Mouse (Mus musculus) megakaryocyte, adult 5-6 weeks (primary cell): ENCODE measurements around the gene Hoxd10. TPM values are rescaled to one million over a fixed set of nuclear protein-coding genes. Genes with fewer than 3 reads are reported as not detected.

Source experiments
- ATAC-seq: 2 replicates; pipeline ENCODE4 v1.8.0; 2016; ENCODE audit warnings: mild to moderate bottlenecking, inconsistent platforms; ENCODE audit not compliant: poor library complexity, severe bottlenecking
- total RNA-seq, 2 experiments: library from RNA; stranded (forward) in 1 of 2; stranded (reverse) in 1 of 2; fragments of 153-499, 151-499 nt in 1 of 2; fragments of 221-1000, 200-1000 nt in 1 of 2; gene quantifications; 2 replicates each; pipeline versions ENCODE4 v1.2.3 to v1.2.4; 2015 to 2017

Gene Hoxd10
- total RNA-seq (2015) = not detected in 2 replicates
- not detected in 2 replicates for total RNA-seq (2017)

- ATAC-seq = no peak
These were observed at the start of gene Hoxd10 for GRCm38 (mm10) chr2:74691022-74691951. Hoxd10 (plus strand) TSS chr2:74691924.

GRCm38 (mm10) chr2:74642431-74642830 lies 49.3 kb upstream of the Hoxd10 start:
- ATAC-seq = 0 out of 2 replicates have a peak, but pooled peaks have one; percentile 35

- no peak for ATAC-seq
These were observed 46.1 kb upstream of the Hoxd10 start for GRCm38 (mm10) chr2:74645631-74646030.

GRCm38 (mm10) chr2:74647082-74647864 lies 44.5 kb upstream of the Hoxd10 start:
- no peak for ATAC-seq

- ATAC-seq = no peak
These were observed 38.8 kb upstream of the Hoxd10 start for GRCm38 (mm10) chr2:74652996-74653340.

GRCm38 (mm10) chr2:74653781-74654535 lies 37.8 kb upstream of the Hoxd10 start:
- no peak for ATAC-seq

GRCm38 (mm10) chr2:74654743-74655419 lies 36.8 kb upstream of the Hoxd10 start:
- ATAC-seq = no peak

- ATAC-seq = peak; percentile 54
These were observed 36.3 kb upstream of the Hoxd10 start for GRCm38 (mm10) chr2:74655420-74655781.

- peak; percentile 71 for ATAC-seq
These were observed 35.7 kb upstream of the Hoxd10 start for GRCm38 (mm10) chr2:74655821-74656631.

GRCm38 (mm10) chr2:74656632-74657021 lies 35.1 kb upstream of the Hoxd10 start:
- no peak for ATAC-seq

GRCm38 (mm10) chr2:74657251-74658023 lies 34.3 kb upstream of the Hoxd10 start:
- no peak for ATAC-seq

- ATAC-seq = no peak
These were observed 33.6 kb upstream of the Hoxd10 start for GRCm38 (mm10) chr2:74658024-74658666.

GRCm38 (mm10) chr2:74658667-74659371 lies 32.9 kb upstream of the Hoxd10 start:
- no peak for ATAC-seq

- no peak for ATAC-seq
These were observed 32.2 kb upstream of the Hoxd10 start, which contains the start of gene Evx2 for GRCm38 (mm10) chr2:74659507-74660005. Evx2 (minus strand) TSS chr2:74659557.

GRCm38 (mm10) chr2:74660421-74661375 lies 31.0 kb upstream of the Hoxd10 start:
- no peak for ATAC-seq

- no peak; the same call in 1 of the 2 replicates for ATAC-seq
These were observed 30.0 kb upstream of the Hoxd10 start for GRCm38 (mm10) chr2:74661685-74662084.
